Comparison of ENCODE assay signal across 21 mouse cellular contexts in the genomic region with DNA sequence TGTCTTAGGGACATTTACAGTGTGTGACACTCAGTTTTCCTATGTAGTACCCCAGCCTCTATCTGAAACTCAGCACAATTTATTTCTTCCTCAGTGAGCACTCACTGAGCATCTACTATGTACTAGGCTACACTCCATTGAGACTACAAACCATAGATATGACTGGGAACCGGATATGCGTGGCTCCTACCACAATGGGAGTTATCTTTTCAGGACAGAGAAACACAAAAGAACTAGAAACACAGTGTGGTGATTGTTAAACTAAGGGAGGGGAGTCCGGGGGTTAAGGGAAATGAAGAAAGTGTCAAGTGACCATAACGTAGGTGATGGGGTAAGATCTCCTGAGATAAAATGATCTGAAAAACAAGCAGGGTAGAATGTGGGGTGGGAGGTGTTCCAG.
"Had no signal": no experiment of that assay in that cellular context is flagged by ENCODE, and none has a peak within 500 bp of the region (broad histone marks: within the 10 kb centered on the region; RNA-seq: fewer than 3 reads in every experiment).

No protein-coding gene starts in this region.

- H3K4me3 ChIP-seq: layer of hippocampus, adult 2 months; limb, embryonic 10.5 days; limb, embryonic 13.5 days; lung, embryonic 15.5 days had no signal

- DNase-seq: kidney, adult 2 months; kidney, postnatal 25 days; layer of hippocampus, adult 9-11 months; lung, adult 18-20 months; lung, postnatal 10 days; lung, postnatal 36 days; midbrain, embryonic 14.5 days; right cerebral cortex, adult 18-20 months; right cerebral cortex, postnatal 14 days; right cerebral cortex, postnatal 4 days; thymus, adult 2 months; thymus, postnatal 14 days; thymus, postnatal 4 days had no signal

- H3K9me3 ChIP-seq: limb, embryonic 10.5 days; limb, embryonic 13.5 days; lung, embryonic 15.5 days had no signal

- ATAC-seq: intestine, postnatal 0 days had no signal

- H3K27ac ChIP-seq: kidney, postnatal 0 days; layer of hippocampus, adult 2 months; limb, embryonic 10.5 days; limb, embryonic 13.5 days; lung, embryonic 15.5 days; stomach, postnatal 0 days had no signal

- H3K4me2 ChIP-seq: limb, embryonic 13.5 days; lung, embryonic 15.5 days; midbrain, embryonic 11.5 days had no signal

- H3K27me3 ChIP-seq: limb, embryonic 13.5 days; lung, embryonic 15.5 days had no signal

- H3K36me3 ChIP-seq: limb, embryonic 10.5 days; limb, embryonic 13.5 days; lung, embryonic 15.5 days had no signal

- H3K9ac ChIP-seq: limb, embryonic 13.5 days; lung, embryonic 15.5 days had no signal
